Mouse (Mus musculus) urinary bladder, postnatal 25 days (tissue): ENCODE measurements around the gene Ankrd37.

Experiments
- DNase-seq: peaks from one replicate; pipeline ENCODE4 v3.0.0; 2022; ENCODE audit warnings: low spot score

Gene Ankrd37

GRCm38 (mm10) chr8:46005596-46005995 lies at the start of gene Ankrd37:
Gene Ankrd37, minus strand, starts transcription at chr8:46005707.
- DNase-seq, result no peak

GRCm38 (mm10) chr8:46040260-46040659 lies 34.8 kb upstream of the Ankrd37 start:
- no peak for DNase-seq

- DNase-seq, result no peak
These were observed 34.2 kb upstream of the Ankrd37 start for GRCm38 (mm10) chr8:46039666-46040065.

GRCm38 (mm10) chr8:46036217-46036616 lies 30.7 kb upstream of the Ankrd37 start:
- DNase-seq, result no peak

- no peak for DNase-seq
These were observed 18.9 kb upstream of the Ankrd37 start for GRCm38 (mm10) chr8:46024392-46024791.

- no peak for DNase-seq
These were observed 17.3 kb upstream of the Ankrd37 start for GRCm38 (mm10) chr8:46022758-46023157.

GRCm38 (mm10) chr8:46022203-46022602 lies 16.7 kb upstream of the Ankrd37 start:
- DNase-seq, result no peak

GRCm38 (mm10) chr8:46010746-46011680 lies 5.5 kb upstream of the Ankrd37 start:
- DNase-seq, result no peak

- DNase-seq, result no peak
These were observed 4.8 kb upstream of the Ankrd37 start for GRCm38 (mm10) chr8:46010306-46010705.

- no peak for DNase-seq
These were observed 1.7 kb upstream of the Ankrd37 start for GRCm38 (mm10) chr8:46007050-46007672.

GRCm38 (mm10) chr8:45999784-46000705 lies 5.5 kb downstream of the Ankrd37 start:
- peak; percentile 98 for DNase-seq

- DNase-seq, result peak; percentile 13
These were observed 6.2 kb downstream of the Ankrd37 start, which contains the start of gene Lrp2bp for GRCm38 (mm10) chr8:45999138-45999783. Gene Lrp2bp, plus strand, starts transcription at chr8:45999303.

- DNase-seq, result no peak
These were observed 7.3 kb downstream of the Ankrd37 start for GRCm38 (mm10) chr8:45998228-45998627.

GRCm38 (mm10) chr8:45995576-45995975 lies 9.9 kb downstream of the Ankrd37 start:
- no peak for DNase-seq

GRCm38 (mm10) chr8:45994111-45994510 lies 11.4 kb downstream of the Ankrd37 start:
- no peak for DNase-seq

GRCm38 (mm10) chr8:45990631-45991310 lies 14.7 kb downstream of the Ankrd37 start:
- no peak for DNase-seq

- DNase-seq, result no peak
These were observed 17.3 kb downstream of the Ankrd37 start for GRCm38 (mm10) chr8:45988189-45988588.

GRCm38 (mm10) chr8:45986665-45987064 lies 18.8 kb downstream of the Ankrd37 start:
- DNase-seq, result no peak

GRCm38 (mm10) chr8:45975837-45976468 lies 29.6 kb downstream of the Ankrd37 start:
- DNase-seq, result no peak

GRCm38 (mm10) chr8:45975126-45975836 lies 30.2 kb downstream of the Ankrd37 start, which contains the start of the genes 1700029J07Rik and Ufsp2:
Gene 1700029J07Rik, minus strand, starts transcription at chr8:45975252.
Gene Ufsp2, plus strand, starts transcription at chr8:45975528.
- peak; percentile 97 for DNase-seq
